Mouse (Mus musculus): ENCODE results near the gene Cfap126. TPM values are rescaled to one million over a fixed set of nuclear protein-coding genes. Genes with fewer than 3 reads are reported as not detected.
A peak's percentile ranks its signal among the peaks of the same experiment; 100 is the strongest.
"Not testable (repeated sequence)": the region's sequence is repeated elsewhere in the genome, so short reads cannot be mapped to it uniquely, and the experiment has no call there.

The Cfap126 gene
- polyA plus RNA-seq, 1 experiment: 11.3 TPM

DNA sequence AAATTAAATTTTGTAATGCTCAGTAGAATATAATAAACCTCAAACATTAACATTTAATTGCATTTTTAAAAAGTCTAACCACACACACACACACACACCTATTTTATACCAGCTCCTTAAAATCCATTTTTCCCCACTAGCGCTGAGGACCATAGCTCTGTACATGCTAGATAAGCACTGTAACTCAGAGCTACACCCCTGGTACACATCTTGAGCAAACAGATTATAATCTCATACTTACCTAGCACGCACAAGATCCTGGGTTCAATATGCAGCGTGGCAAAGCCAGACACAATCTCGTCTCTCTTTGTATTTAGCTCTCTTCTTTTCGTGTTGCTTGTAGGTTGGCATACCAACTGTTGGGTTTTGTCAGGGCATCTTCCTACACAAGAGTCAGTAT is 10.7 kb downstream of the Cfap126 start:
- DNase-seq (ENCODE audit: low spot score): no peak

DNA sequence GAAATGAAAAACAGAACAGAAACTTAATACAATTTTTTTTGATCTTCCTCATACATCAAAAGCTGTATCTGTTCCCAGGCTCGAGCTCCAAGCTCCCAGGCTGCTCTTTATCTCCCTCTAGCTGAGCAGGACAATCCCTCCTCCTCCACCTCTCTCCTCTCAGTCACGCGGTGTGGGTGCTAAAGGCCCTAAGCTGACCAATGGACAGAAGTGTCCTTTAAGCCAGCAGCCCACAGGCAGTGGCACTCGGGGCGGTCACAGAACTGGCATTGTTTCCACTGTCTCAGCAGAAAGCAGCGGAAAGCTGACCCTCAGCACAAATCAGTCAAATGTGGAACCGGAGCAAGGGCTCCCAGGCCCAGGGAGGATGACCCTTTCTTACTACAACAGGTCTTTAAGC is 15.5 kb downstream of the Cfap126 start:
- DNase-seq (ENCODE audit: low spot score): no peak

DNA sequence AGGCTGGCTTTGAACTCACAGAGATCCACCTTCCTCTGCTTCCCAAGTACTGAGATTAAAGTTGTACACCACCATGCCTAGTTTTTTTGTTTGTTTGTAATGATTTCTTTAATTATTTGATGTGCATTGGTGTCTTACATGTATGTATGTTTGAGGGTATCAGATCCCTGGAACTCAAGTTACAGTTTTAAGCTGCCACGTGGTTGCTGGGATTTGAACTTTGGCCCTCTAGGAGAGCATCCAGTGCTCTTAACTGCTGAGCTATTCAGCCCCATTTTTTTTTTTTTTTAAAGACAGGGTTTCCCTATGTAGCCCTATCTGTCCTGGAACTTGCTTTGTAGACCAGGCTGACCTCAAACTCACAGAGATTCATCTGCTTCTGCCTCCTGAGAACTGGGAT is 17.3 kb downstream of the Cfap126 start:
- DNase-seq (ENCODE audit: low spot score): no peak

DNA sequence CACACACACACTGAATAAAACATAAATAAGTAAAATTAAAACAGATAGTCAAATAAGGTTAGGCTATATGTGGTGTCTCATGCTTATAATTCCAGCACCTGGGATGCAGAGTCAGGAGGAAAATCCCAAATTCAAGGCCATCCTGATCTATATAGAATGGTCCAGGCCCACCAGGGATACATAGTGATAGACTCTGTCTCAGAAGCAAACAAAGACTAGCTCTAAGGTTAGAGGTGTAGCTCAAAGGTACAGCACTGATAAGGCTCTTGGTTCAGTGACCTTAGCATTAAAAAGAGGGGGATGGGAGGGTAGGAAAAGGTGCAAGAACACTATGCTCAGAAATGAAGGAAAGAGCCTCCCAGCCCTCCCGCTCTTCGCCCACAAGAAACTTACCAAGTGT is 21.9 kb downstream of the Cfap126 start:
- no peak for DNase-seq (ENCODE audit: low spot score)

GRCm38 (mm10) chr1:171137486-171138155 is 23.9 kb downstream of the Cfap126 start:
- not testable (repeated sequence) for DNase-seq (ENCODE audit: low spot score)

GRCm38 (mm10) chr1:171142981-171143380 is 29.3 kb downstream of the Cfap126 start:
- DNase-seq (ENCODE audit: low spot score): not testable (repeated sequence)

- DNase-seq (ENCODE audit: low spot score): peak; percentile 89
Measured at GRCm38 (mm10) chr1:171149974-171150760, 36.4 kb downstream of the Cfap126 start, which contains the start of the genes Sdhc and Mpz. TSS of gene Sdhc (minus strand) at chr1:171150603. TSS of gene Mpz (plus strand) at chr1:171150711.

GRCm38 (mm10) chr1:171150838-171151391 is 37.2 kb downstream of the Cfap126 start:
- no peak for DNase-seq (ENCODE audit: low spot score)

- DNase-seq (ENCODE audit: low spot score): no peak
Measured at GRCm38 (mm10) chr1:171151966-171152365, 38.2 kb downstream of the Cfap126 start.

- DNase-seq (ENCODE audit: low spot score): no peak
Measured at GRCm38 (mm10) chr1:171156644-171157043, 42.9 kb downstream of the Cfap126 start.

DNA sequence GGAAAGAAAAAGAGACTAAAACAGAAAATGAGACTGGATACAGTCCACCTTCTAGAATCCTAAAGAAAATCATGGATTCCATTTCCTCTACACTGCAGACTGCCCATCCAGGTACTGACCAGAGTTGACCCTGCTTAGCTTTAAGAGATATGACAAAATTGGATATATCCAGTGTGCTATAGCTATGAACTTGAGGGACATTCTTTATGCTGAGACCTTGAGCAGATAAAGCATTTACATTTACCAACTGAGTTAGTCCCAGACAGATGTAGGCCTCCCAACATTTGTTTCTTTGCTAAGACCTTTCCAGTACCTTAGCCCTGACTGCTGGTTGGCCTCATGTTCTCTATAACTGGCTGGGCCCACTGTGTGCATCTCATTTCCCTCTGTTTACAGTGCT is 44.2 kb downstream of the Cfap126 start:
- no peak for DNase-seq (ENCODE audit: low spot score)

- DNase-seq (ENCODE audit: low spot score): no peak
Measured at GRCm38 (mm10) chr1:171159485-171159975, 45.8 kb downstream of the Cfap126 start.

DNA sequence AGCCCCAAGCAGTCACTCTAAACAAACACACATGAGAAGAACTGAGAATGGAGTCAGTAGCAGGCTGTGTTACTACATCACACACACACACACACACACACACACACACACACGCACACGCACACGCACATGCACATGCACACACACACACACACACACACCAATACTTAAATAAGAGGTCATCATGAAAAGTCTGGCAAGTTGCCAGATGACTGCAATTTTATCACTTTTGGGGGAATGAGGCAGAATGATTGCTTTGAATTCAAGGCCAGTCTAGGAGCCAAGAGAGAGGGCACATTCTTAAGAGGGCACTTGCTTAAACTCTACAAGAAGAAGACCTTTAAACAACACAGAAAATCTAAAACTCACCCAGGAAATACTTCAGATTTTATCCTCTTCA is 48.8 kb downstream of the Cfap126 start:
- no peak for DNase-seq (ENCODE audit: low spot score)

- DNase-seq (ENCODE audit: low spot score): no peak
Measured at GRCm38 (mm10) chr1:171164258-171164657, 50.5 kb downstream of the Cfap126 start.

DNA sequence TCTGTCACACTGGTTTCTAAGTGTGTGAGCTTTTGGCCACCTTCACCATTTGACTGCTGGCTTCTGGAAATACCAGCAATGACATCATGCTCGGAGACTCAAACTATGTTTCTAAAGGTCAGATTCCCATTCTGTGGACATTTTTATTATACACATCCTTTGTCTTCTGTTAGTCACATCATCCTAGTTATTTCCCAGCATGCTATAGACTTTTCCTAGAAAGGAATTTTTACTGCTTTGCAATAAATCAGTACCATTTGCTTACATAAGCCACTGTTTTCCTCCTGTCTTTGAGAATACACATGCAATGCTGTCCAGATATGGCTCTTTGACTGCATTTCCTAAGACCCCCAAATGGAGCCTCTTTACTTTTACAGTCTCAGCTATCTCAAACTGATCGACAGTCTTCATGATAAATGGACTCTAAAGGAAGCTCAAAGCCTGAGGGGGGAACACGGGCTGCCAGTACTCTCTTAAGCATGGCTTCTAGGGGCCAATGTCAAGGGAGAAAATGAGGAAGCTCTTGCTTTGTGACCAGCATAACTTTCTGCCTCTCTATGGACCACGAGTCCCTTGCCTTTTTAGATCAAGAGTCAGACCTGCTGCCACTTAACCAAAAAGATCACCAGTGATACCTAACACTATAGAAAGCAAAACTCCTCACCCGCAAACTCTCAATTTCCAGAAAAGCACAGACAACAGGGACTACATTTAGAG is 52.1 kb downstream of the Cfap126 start:
- no peak for DNase-seq (ENCODE audit: low spot score)

DNA sequence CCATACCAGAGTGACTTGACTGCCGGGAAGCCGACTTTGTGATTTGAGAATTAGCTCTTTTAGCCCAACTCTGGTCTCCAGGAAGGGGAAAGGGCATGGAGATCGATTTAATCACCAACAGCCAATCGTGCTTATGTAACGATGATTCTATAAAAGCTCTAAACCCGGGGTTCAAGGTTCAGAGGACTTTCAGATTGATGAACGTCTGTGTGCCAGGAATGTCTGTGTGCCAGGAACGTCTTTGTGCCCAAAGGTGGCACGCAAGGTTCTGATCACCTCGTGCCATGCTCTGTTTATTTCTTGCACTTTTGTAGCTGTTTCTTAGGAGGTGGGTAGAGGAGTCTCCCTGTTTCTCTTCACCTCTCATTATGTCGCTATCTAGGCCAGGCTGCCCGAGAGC is 55.2 kb downstream of the Cfap126 start:
- no peak for DNase-seq (ENCODE audit: low spot score)

DNA sequence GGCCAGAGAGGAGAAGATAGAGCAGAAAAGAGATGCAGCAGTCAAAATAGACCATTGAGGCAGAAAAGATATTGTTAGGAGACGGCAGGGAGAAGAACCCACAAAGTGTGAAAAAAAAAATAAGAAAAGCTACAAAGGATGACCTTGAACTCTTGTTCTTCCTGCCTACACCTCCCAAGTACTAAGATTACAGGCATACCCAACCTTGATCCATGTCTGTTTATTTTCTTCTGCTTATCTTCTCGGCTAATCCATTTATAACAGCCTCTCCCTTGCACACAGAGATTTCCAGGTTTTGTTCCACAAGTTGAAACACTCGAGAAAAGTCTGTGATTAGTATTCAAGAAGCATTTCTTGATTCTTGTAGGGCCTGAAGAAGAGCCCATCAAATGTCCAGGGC is 56.2 kb downstream of the Cfap126 start:
- DNase-seq (ENCODE audit: low spot score): no peak

DNA sequence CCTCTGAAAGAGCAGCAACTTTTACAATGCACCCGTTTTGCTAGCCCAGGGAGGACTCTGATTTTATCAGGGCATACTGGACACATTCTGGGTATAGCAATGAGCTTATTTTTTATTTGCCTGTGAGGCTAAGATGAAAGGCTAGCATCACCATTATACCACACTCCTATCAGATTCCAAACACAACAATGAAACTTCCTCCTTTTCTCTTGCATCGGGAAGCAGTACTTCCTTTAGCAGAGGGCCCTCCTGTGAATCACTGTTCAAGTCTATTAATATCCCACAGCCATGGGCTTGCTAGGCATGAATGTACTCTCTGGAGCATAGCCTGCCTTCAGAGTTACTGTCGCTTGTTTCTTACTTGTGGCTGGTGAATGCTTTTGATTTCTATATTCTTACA is 57.4 kb downstream of the Cfap126 start:
- no peak for DNase-seq (ENCODE audit: low spot score)

DNA sequence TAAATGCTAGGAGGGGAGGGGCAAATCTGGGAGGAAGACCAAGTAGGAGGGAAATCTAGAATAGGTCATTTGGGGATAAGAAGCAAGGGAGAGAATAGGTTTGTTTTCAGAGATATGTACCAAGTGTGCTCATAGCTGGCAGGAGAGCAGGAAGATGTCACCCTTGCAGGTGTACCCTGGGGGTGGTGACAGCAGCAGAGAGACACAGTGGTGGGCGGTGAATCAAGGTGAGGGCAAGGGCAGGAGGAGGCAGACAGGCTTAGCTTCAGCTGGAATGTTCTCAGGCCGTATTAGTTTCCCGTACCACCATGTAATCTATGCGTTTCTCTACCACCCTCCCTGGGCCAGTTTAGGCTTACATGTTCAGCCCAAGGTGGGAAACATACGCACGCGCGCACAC is 59.1 kb downstream of the Cfap126 start:
- no peak for DNase-seq (ENCODE audit: low spot score)
